In the genomic region with DNA sequence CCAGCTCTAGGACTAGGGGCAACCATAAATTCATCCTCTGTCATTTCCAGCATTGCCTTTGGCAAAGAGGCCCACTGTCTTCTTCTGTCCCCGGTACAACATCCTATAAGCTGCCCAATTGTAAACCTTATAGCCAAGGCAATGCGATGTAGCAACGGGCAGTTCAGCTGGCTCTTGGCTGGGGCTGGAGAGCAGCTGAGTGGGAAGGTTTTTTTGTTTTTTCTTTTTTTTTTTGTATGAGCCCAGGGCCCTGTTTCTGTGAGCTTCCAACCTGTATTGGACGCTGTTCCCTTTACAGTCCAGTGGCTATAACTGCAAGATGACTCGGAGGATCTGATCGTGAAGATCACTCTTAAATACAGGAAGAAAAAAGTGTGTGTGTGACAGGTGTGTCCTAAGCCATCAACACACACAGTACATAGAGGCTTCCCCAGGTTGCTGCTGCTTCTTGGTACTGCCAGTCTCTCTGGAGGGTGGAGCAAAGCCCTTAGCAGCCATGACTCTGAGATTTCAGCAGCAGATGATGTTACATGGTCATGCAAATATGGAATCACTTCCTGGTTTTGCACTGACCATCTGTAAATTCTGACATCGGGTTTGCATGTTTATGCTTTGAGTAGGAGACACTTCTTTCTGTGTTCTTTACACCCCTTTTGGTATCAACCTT, we compare ENCODE assay signal across 8 mouse cellular contexts. TPM values are rescaled to one million over a fixed set of nuclear protein-coding genes. Genes with fewer than 3 reads are reported as not detected.
A peak's percentile ranks its signal among the peaks of the same experiment; 100 is the strongest.
DNase-seq lines count a peak whose midpoint lies in the region; ATAC-seq and TF ChIP-seq lines count a peak whose summit lies in the region.

No protein-coding gene starts in this region.

- no peak; the same call in 1 of the 2 replicates for ATAC-seq in kidney, embryonic 16.5 days (ENCODE audit: low FRiP score, low TSS enrichment)
- ATAC-seq in CD4-positive, CD25-positive, alpha-beta regulatory T cell, adult 4 months: peak; percentile 5
- peak; percentile 16 to 44; a peak in 3 of 4 replicates for ATAC-seq in hematopoietic stem cell, adult 5-6 weeks (replicated peaks in 1 of 2; ENCODE audit: insufficient read depth in 1 of 2, low FRiP score in 2 of 2, low TSS enrichment in 1 of 2, low read depth in 1 of 2, poor library complexity in 2 of 2, severe bottlenecking in 2 of 2)
- no peak for ATAC-seq in lung, postnatal 0 days

- H3K4me1 ChIP-seq in kidney, embryonic 16.5 days (ENCODE audit: insufficient read depth, low read length): peaks cover 17% of the 10 kb centered on the region
- H3K4me1 ChIP-seq in lung, postnatal 0 days (ENCODE audit: insufficient read depth, low read depth, low read length): no peaks in the 10 kb centered on the region

- H3K4me3 ChIP-seq in kidney, embryonic 16.5 days (ENCODE audit: low read length): peak overlapping the region; percentile 94
- H3K4me3 ChIP-seq in lung, postnatal 0 days (ENCODE audit: low read depth, low read length): peak overlapping the region; percentile 92

- no peaks in the 10 kb centered on the region for H3K9me3 ChIP-seq in kidney, embryonic 16.5 days (ENCODE audit: low read length)
- H3K9me3 ChIP-seq in lung, postnatal 0 days (ENCODE audit: low read length): no peaks in the 10 kb centered on the region

- no peak for TF ChIP-seq CTCF in lung, postnatal 0 days (IDR thresholded peaks at IDR 0.05)

- H3K27me3 ChIP-seq in kidney, embryonic 16.5 days (ENCODE audit: insufficient read depth, low read length): no peaks in the 10 kb centered on the region
- H3K27me3 ChIP-seq in lung, postnatal 0 days (replicated peaks; ENCODE audit: insufficient read depth, low read length): no peaks in the 10 kb centered on the region

- H3K36me3 ChIP-seq in kidney, embryonic 16.5 days (ENCODE audit: insufficient read depth, low read length): no peaks in the 10 kb centered on the region
- H3K36me3 ChIP-seq in lung, postnatal 0 days (ENCODE audit: insufficient read depth, low read length): no peaks in the 10 kb centered on the region

- DNase-seq in kidney, adult 11 months: no peak
- peak; percentile 25 to 37 for DNase-seq in cerebellum, adult 18-20 months
- no peak for DNase-seq in lung, postnatal 0 days (ENCODE audit: low spot score)
- DNase-seq in urinary bladder, adult 2 months (ENCODE audit: low spot score): no peak
- no peak for DNase-seq in gastrocnemius, postnatal 10 days

- peak overlapping the region; percentile 64 for H3K4me2 ChIP-seq in kidney, embryonic 16.5 days (replicated peaks; ENCODE audit: low read depth, low read length)
- H3K4me2 ChIP-seq in lung, postnatal 0 days (replicated peaks; ENCODE audit: low read depth, low read length): peak overlapping the region; percentile 68

- WGBS in kidney, embryonic 16.5 days: 28% methylated on average over 7 of the region's 7 CpGs
- 20% methylated on average over 7 of the region's 7 CpGs for WGBS in lung, postnatal 0 days

- peak overlapping the region; percentile 92 for H3K9ac ChIP-seq in kidney, embryonic 16.5 days (replicated peaks; ENCODE audit: low read length)
- peak overlapping the region; percentile 48; the same call in 1 of the 2 replicates for H3K9ac ChIP-seq in lung, postnatal 0 days (replicated peaks; ENCODE audit: low read depth)

- TF ChIP-seq EP300 in lung, postnatal 0 days (IDR thresholded peaks at IDR 0.05): no peak

- peak overlapping the region; percentile 96 for H3K27ac ChIP-seq in kidney, embryonic 16.5 days (ENCODE audit: low read length)
- H3K27ac ChIP-seq in lung, postnatal 0 days (ENCODE audit: low read length): peak overlapping the region; percentile 91

RNA-seq across cellular contexts. Expression of gene Ncoa7, which starts 0.6 kb away (rescaled TPM):
- polyA plus RNA-seq in kidney, embryonic 16.5 days (2015; fragmentation: Nextera tagmentation; extraction: Ambion mirVana): 16.9 and 17.5 TPM in 2 replicates
- polyA plus RNA-seq in CD4-positive, CD25-positive, alpha-beta regulatory T cell, adult 4 months (2017; shearing (Covaris generic)): 100 to 1,000 TPM; 105 to 122 TPM
- 48.2 and 67.9 TPM in 2 replicates for total RNA-seq in hematopoietic stem cell, adult 5-6 weeks (2017)
- polyA plus RNA-seq in lung, postnatal 0 days (2015; fragmentation: Nextera tagmentation; extraction: Ambion mirVana): 8.8 and 12.4 TPM in 2 replicates
- polyA plus RNA-seq in urinary bladder, adult 2 months (2012; rRNA removed): 17.8 and 19.1 TPM in 2 replicates
- total RNA-seq in gastrocnemius, postnatal 10 days (2021): 1 to 10 TPM; 5.6 to 9.6 TPM

RNA-seq across cellular contexts. Expression of gene Hey2, which starts 38.9 kb away (rescaled TPM):
- polyA plus RNA-seq in kidney, embryonic 16.5 days (2015; fragmentation: Nextera tagmentation; extraction: Ambion mirVana): 5.7 and 6.0 TPM in 2 replicates
- polyA plus RNA-seq in CD4-positive, CD25-positive, alpha-beta regulatory T cell, adult 4 months (2017; shearing (Covaris generic)): under 1 TPM in 1 of 2 experiments, not detected in 1; 0.15 TPM
- 0.75 TPM in 1 of 2 replicates, not detected in the other for total RNA-seq in hematopoietic stem cell, adult 5-6 weeks (2017)
- 2.5 and 2.8 TPM in 2 replicates for polyA plus RNA-seq in lung, postnatal 0 days (2015; fragmentation: Nextera tagmentation; extraction: Ambion mirVana)
- polyA plus RNA-seq in urinary bladder, adult 2 months (2012; rRNA removed): 2.4 TPM in 2 replicates
- 1 to 10 TPM in 1 of 2 experiments, under 1 TPM in 1; 0.89 to 1.6 TPM for total RNA-seq in gastrocnemius, postnatal 10 days (2021)

Comparison
In these comparisons a context has a peak if more than half of its experiments do, and no peak if none do; other contexts are left out.
1. ATAC-seq: peak in CD4-positive, CD25-positive, alpha-beta regulatory T cell, adult 4 months (single experiment) and hematopoietic stem cell, adult 5-6 weeks (2 of 2); none in kidney, embryonic 16.5 days (single experiment) and lung, postnatal 0 days (single experiment).
2. DNase-seq: peak in cerebellum, adult 18-20 months (2 of 2); none in kidney, adult 11 months (single experiment), lung, postnatal 0 days (single experiment), urinary bladder, adult 2 months (single experiment) and gastrocnemius, postnatal 10 days (single experiment).